Mouse (Mus musculus) mesoderm, embryonic 11.5 days (tissue): ENCODE measurements around the gene Spc24.

Source experiments
- DNase-seq: peaks from one replicate; pipeline ENCODE4 v3.0.0-alpha.2; 2012; ENCODE audit warnings: low read depth, low spot score

Spc24 gene

GRCm38 (mm10) chr9:21749382-21750118 is 10.6 kb downstream of the Spc24 start:
- DNase-seq, result no peak

- no peak for DNase-seq
Observed at GRCm38 (mm10) chr9:21748491-21748890, 11.6 kb downstream of the Spc24 start.

- no peak for DNase-seq
Observed at GRCm38 (mm10) chr9:21748033-21748432, 12.1 kb downstream of the Spc24 start.

- no peak for DNase-seq
Observed at GRCm38 (mm10) chr9:21747238-21747774, 12.8 kb downstream of the Spc24 start.

- DNase-seq, result no peak
Observed at GRCm38 (mm10) chr9:21741514-21741913, 18.6 kb downstream of the Spc24 start.

GRCm38 (mm10) chr9:21740427-21740826 is 19.7 kb downstream of the Spc24 start:
- DNase-seq, result no peak

GRCm38 (mm10) chr9:21738776-21739175 is 21.3 kb downstream of the Spc24 start:
- DNase-seq, result no peak

- no peak for DNase-seq
Observed at GRCm38 (mm10) chr9:21737188-21737587, 22.9 kb downstream of the Spc24 start.

- no peak for DNase-seq
Observed at GRCm38 (mm10) chr9:21736580-21736979, 23.5 kb downstream of the Spc24 start.

GRCm38 (mm10) chr9:21735126-21735525 is 25.0 kb downstream of the Spc24 start:
- DNase-seq, result no peak

- DNase-seq, result no peak
Observed at GRCm38 (mm10) chr9:21733989-21734388, 26.1 kb downstream of the Spc24 start.

GRCm38 (mm10) chr9:21733446-21733845 is 26.7 kb downstream of the Spc24 start:
- DNase-seq, result no peak

- no peak for DNase-seq
Observed at GRCm38 (mm10) chr9:21732288-21732687, 27.8 kb downstream of the Spc24 start.

GRCm38 (mm10) chr9:21729264-21729663 is 30.8 kb downstream of the Spc24 start:
- no peak for DNase-seq

- DNase-seq, result no peak
Observed at GRCm38 (mm10) chr9:21728261-21728832, 31.8 kb downstream of the Spc24 start.

GRCm38 (mm10) chr9:21726218-21726975 is 33.7 kb downstream of the Spc24 start:
- no peak for DNase-seq

GRCm38 (mm10) chr9:21725224-21726121 is 34.6 kb downstream of the Spc24 start:
- DNase-seq, result no peak

GRCm38 (mm10) chr9:21724147-21724536 is 36.0 kb downstream of the Spc24 start:
- DNase-seq, result peak; percentile 95

GRCm38 (mm10) chr9:21723377-21724146 is 36.5 kb downstream of the Spc24 start, which contains the start of gene Ldlr:
Gene Ldlr, plus strand, starts transcription at chr9:21723483.
- DNase-seq, result peak; percentile 93

- DNase-seq, result no peak
Observed at GRCm38 (mm10) chr9:21721036-21721435, 39.1 kb downstream of the Spc24 start.
